Mouse (Mus musculus) erythroblast, adult 5-6 weeks (primary cell): Measurements from ENCODE around the gene Lrrc8d. TPM values are rescaled to one million over a fixed set of nuclear protein-coding genes. Genes with fewer than 3 reads are reported as not detected.

Experiments used
- ATAC-seq: replicated peaks from 2 replicates; pipeline ENCODE4 v1.8.0; 2016; ENCODE audit warnings: moderate number of reproducible peaks, mild to moderate bottlenecking, moderate TSS enrichment, inconsistent platforms; ENCODE audit not compliant: poor library complexity, low FRiP score, severe bottlenecking
- total RNA-seq, 2 experiments: library from RNA; stranded (forward) in 1 of 2; stranded (reverse) in 1 of 2; fragments of 150-400 nt in 1 of 2; fragments of 200-764, 138-1000 nt in 1 of 2; gene quantifications; 2 replicates each; pipeline versions ENCODE4 v1.2.3 to v1.2.4; 2015 to 2017; ENCODE audit warnings: low replicate concordance in 2 of 2

The Lrrc8d gene
- total RNA-seq, 2 experiments from 2014 or later = 10.3 to 11.5 TPM

- ATAC-seq = no peak
Observed at GRCm38 (mm10) chr5:105873774-105874173, 174.0 kb downstream of the Lrrc8d start.

GRCm38 (mm10) chr5:105874476-105874875, 174.7 kb downstream of the Lrrc8d start:
- no peak for ATAC-seq

DNA sequence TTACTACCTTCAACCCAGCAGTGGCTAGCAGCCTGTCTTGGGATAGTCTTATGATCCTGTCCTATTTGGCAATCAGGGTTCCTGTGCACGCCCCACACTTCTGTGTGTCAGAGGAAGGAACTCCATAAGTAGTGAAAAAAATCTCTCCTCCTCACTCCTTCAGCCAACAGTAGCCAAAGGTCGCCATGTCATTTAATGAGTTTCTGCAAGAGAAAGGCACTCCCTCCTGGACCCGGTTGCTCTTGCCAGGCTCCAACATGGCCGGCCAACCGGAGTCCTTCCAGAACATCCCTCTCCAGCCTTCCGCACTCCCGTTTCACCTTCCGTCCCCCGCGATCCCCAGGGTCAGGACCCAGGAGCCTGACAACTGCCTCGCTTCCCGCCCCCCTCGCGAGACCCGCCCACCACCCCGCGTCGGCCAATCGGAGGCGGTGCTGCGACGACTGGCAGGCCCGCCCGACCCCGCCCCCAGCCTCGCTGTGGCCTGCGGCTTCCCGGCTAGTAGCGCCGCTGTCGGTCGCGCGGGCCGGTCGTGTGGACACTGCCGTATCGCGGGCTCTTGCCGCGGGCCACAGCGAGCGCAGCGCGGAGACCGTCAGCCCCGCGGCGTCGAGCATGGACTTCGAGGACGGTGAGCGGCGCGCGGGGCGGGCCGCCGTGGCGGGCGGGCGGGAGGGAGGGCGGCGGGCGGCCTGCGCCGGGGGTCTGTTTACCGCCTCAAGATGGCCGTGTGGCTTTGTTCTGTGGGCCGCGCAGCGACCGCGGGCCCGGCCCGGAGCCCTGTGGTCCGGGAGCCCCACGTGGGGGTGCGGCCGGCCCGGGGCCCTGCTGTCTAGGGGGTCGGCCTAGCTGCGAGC, 176.5 kb downstream of the Lrrc8d start, which contains the start of gene Zfp326:
Gene Zfp326, plus strand, starts transcription at position 498 of the 857 bp plus-strand sequence.
- ATAC-seq = peak; percentile 95

GRCm38 (mm10) chr5:105876925-105877774, 177.4 kb downstream of the Lrrc8d start:
- ATAC-seq = no peak

Other genes with a start within 250 kb of the Lrrc8d start
- 16.7 and 24.6 TPM in 2 replicates for gene Lrrc8c, start 180.6 kb upstream of the Lrrc8d start, total RNA-seq (2015; ENCODE audit: low replicate concordance)
- gene Lrrc8c, start 180.6 kb upstream of the Lrrc8d start, total RNA-seq (2017; ENCODE audit: low replicate concordance) = 5.9 and 9.4 TPM in 2 replicates
- gene Zfp326, start 176.6 kb downstream of the Lrrc8d start, total RNA-seq (2015; ENCODE audit: low replicate concordance) = 4.0 and 5.2 TPM in 2 replicates
- gene Zfp326, start 176.6 kb downstream of the Lrrc8d start, total RNA-seq (2017; ENCODE audit: low replicate concordance) = 2.6 and 4.4 TPM in 2 replicates